Comparison of ENCODE assay signal across 16 mouse cellular contexts in genomic region chr10:36897900-36898600, GRCm38 (mm10).
DNase-seq lines count a peak whose midpoint lies in the region; ATAC-seq and TF ChIP-seq lines count a peak whose summit lies in the region.
"Had no signal": no experiment of that assay in that cellular context is flagged by ENCODE, and none has a peak within 500 bp of the region (broad histone marks: within the 10 kb centered on the region; RNA-seq: fewer than 3 reads in every experiment).

No protein-coding gene starts in this region.

- TF ChIP-seq CTCF in forebrain, postnatal 0 days (IDR thresholded peaks at IDR 0.05; ENCODE audit: low read depth) = no peak
- TF ChIP-seq CTCF in heart, postnatal 0 days (IDR thresholded peaks at IDR 0.05; ENCODE audit: low read depth) = no peak
- no peak for TF ChIP-seq CTCF in midbrain, postnatal 0 days (IDR thresholded peaks at IDR 0.05)

- no peak overlapping the region for H3K9ac ChIP-seq in forebrain, postnatal 0 days
- no peak overlapping the region for H3K9ac ChIP-seq in forebrain, embryonic 13.5 days
- H3K9ac ChIP-seq in heart, postnatal 0 days (replicated peaks; ENCODE audit: low read depth, low read length) = no peak overlapping the region
- no peak overlapping the region for H3K9ac ChIP-seq in midbrain, postnatal 0 days (replicated peaks; ENCODE audit: low read length, poor library complexity, severe bottlenecking)
- H3K9ac ChIP-seq in midbrain, embryonic 14.5 days (replicated peaks; ENCODE audit: low read length) = no peak overlapping the region
- H3K9ac ChIP-seq: embryonic facial prominence, embryonic 13.5 days; kidney, embryonic 15.5 days; limb, embryonic 12.5 days; liver, embryonic 15.5 days had no signal

- no peak for TF ChIP-seq EP300 in heart, postnatal 0 days (IDR thresholded peaks at IDR 0.05; ENCODE audit: low read depth)

- H3K4me3 ChIP-seq in forebrain, postnatal 0 days (ENCODE audit: low read depth, low read length) = no peak overlapping the region
- no peak overlapping the region for H3K4me3 ChIP-seq in forebrain, embryonic 13.5 days
- H3K4me3 ChIP-seq in heart, postnatal 0 days (ENCODE audit: low read depth, low read length) = no peak overlapping the region
- H3K4me3 ChIP-seq in midbrain, postnatal 0 days (ENCODE audit: low read depth, low read length) = no peak overlapping the region
- H3K4me3 ChIP-seq in midbrain, embryonic 14.5 days (replicated peaks; ENCODE audit: low read depth, low read length) = no peak overlapping the region
- H3K4me3 ChIP-seq: embryonic facial prominence, embryonic 13.5 days; forebrain, embryonic 10.5 days; kidney, embryonic 15.5 days; left cerebral cortex, adult 2 months; limb, embryonic 12.5 days; liver, embryonic 15.5 days; midbrain, embryonic 10.5 days had no signal

- no peaks in the 10 kb centered on the region for H3K4me1 ChIP-seq in forebrain, postnatal 0 days (ENCODE audit: insufficient read depth)
- no peaks in the 10 kb centered on the region for H3K4me1 ChIP-seq in forebrain, embryonic 13.5 days
- peaks cover 4% of the 10 kb centered on the region; the same call in 1 of the 2 replicates for H3K4me1 ChIP-seq in heart, postnatal 0 days (ENCODE audit: control insufficient read depth, insufficient read depth)
- H3K4me1 ChIP-seq in midbrain, postnatal 0 days (ENCODE audit: insufficient read depth, low read length) = no peaks in the 10 kb centered on the region
- H3K4me1 ChIP-seq in midbrain, embryonic 14.5 days (ENCODE audit: control insufficient read depth, insufficient read depth, low read length) = 0 out of 2 replicates have a peak, but pooled peaks cover 3% of the 10 kb centered on the region
- H3K4me1 ChIP-seq: forebrain, embryonic 10.5 days; kidney, embryonic 15.5 days; limb, embryonic 12.5 days; liver, embryonic 15.5 days; midbrain, embryonic 10.5 days had no signal

- no peak overlapping the region for H3K4me2 ChIP-seq in forebrain, postnatal 0 days (ENCODE audit: low read depth)
- no peak overlapping the region for H3K4me2 ChIP-seq in forebrain, embryonic 13.5 days
- H3K4me2 ChIP-seq in heart, postnatal 0 days (ENCODE audit: low read depth, low read length) = no peak overlapping the region
- H3K4me2 ChIP-seq in midbrain, postnatal 0 days (ENCODE audit: low read depth, low read length, poor library complexity, severe bottlenecking) = no peak overlapping the region
- H3K4me2 ChIP-seq in midbrain, embryonic 14.5 days (ENCODE audit: low read length) = no peak overlapping the region
- H3K4me2 ChIP-seq: embryonic facial prominence, embryonic 13.5 days; kidney, embryonic 15.5 days; limb, embryonic 12.5 days; liver, embryonic 15.5 days had no signal

- 69% methylated on average over 6 of the region's 6 CpGs for WGBS in forebrain, postnatal 0 days
- WGBS in forebrain, embryonic 13.5 days = 80% methylated on average over 6 of the region's 6 CpGs
- WGBS in heart, postnatal 0 days = 15% methylated on average over 6 of the region's 6 CpGs
- WGBS in midbrain, postnatal 0 days = 68% methylated on average over 6 of the region's 6 CpGs
- WGBS in midbrain, embryonic 14.5 days = 71% methylated on average over 6 of the region's 6 CpGs

- H3K27me3 ChIP-seq in forebrain, postnatal 0 days (ENCODE audit: insufficient read depth, low read length) = no peaks in the 10 kb centered on the region
- no peaks in the 10 kb centered on the region for H3K27me3 ChIP-seq in forebrain, embryonic 13.5 days
- H3K27me3 ChIP-seq in heart, postnatal 0 days (ENCODE audit: control insufficient read depth, insufficient read depth, low read length) = no peaks in the 10 kb centered on the region
- no peaks in the 10 kb centered on the region for H3K27me3 ChIP-seq in midbrain, postnatal 0 days (ENCODE audit: insufficient read depth, low read length)
- H3K27me3 ChIP-seq in midbrain, embryonic 14.5 days (ENCODE audit: control insufficient read depth, insufficient read depth, low read length) = no peaks in the 10 kb centered on the region
- H3K27me3 ChIP-seq: embryonic facial prominence, embryonic 13.5 days; kidney, embryonic 15.5 days; limb, embryonic 12.5 days; liver, embryonic 15.5 days had no signal

- no peaks in the 10 kb centered on the region for H3K36me3 ChIP-seq in forebrain, postnatal 0 days (ENCODE audit: insufficient read depth)
- H3K36me3 ChIP-seq in forebrain, embryonic 13.5 days (ENCODE audit: poor library complexity, severe bottlenecking) = no peaks in the 10 kb centered on the region
- no peaks in the 10 kb centered on the region for H3K36me3 ChIP-seq in heart, postnatal 0 days (replicated peaks; ENCODE audit: control insufficient read depth, insufficient read depth, low read length)
- H3K36me3 ChIP-seq in midbrain, postnatal 0 days (ENCODE audit: insufficient read depth, low read length) = no peaks in the 10 kb centered on the region
- H3K36me3 ChIP-seq in midbrain, embryonic 14.5 days (ENCODE audit: control insufficient read depth, insufficient read depth, low read length) = no peaks in the 10 kb centered on the region
- H3K36me3 ChIP-seq: embryonic facial prominence, embryonic 13.5 days; forebrain, embryonic 10.5 days; kidney, embryonic 15.5 days; limb, embryonic 12.5 days; liver, embryonic 15.5 days; midbrain, embryonic 10.5 days had no signal

- DNase-seq in forebrain, postnatal 0 days = no peak
- DNase-seq in heart, postnatal 0 days (ENCODE audit: low spot score) = peak; percentile 6
- DNase-seq in heart, adult 11 months = no peak
- DNase-seq in midbrain, postnatal 0 days (ENCODE audit: low spot score) = peak; percentile 5
- no peak for DNase-seq in midbrain, embryonic 14.5 days
- peak; percentile 6 for DNase-seq in mesoderm, embryonic 11.5 days (ENCODE audit: low read depth, low spot score)
- no peak for DNase-seq in layer of hippocampus, adult 9-10 months (ENCODE audit: low spot score)
- DNase-seq: adrenal gland, postnatal 36 days had no signal

- ATAC-seq in forebrain, postnatal 0 days = peak; percentile 34; the same call in 1 of the 2 replicates
- ATAC-seq in forebrain, embryonic 13.5 days = no peak
- peak; percentile 44; the same call in 1 of the 2 replicates for ATAC-seq in heart, postnatal 0 days (ENCODE audit: insufficient read depth, low read depth)
- 0 out of 2 replicates have a peak, but pooled peaks have one; percentile 31 for ATAC-seq in midbrain, postnatal 0 days (ENCODE audit: low FRiP score)
- no peak for ATAC-seq in midbrain, embryonic 14.5 days (ENCODE audit: low FRiP score, low TSS enrichment)

- no peaks in the 10 kb centered on the region for H3K9me3 ChIP-seq in forebrain, postnatal 0 days (ENCODE audit: low read length)
- no peaks in the 10 kb centered on the region for H3K9me3 ChIP-seq in forebrain, embryonic 13.5 days (replicated peaks)
- H3K9me3 ChIP-seq in heart, postnatal 0 days (replicated peaks; ENCODE audit: control insufficient read depth, low read length) = no peaks in the 10 kb centered on the region
- H3K9me3 ChIP-seq in midbrain, postnatal 0 days (ENCODE audit: low read length) = no peaks in the 10 kb centered on the region
- no peaks in the 10 kb centered on the region for H3K9me3 ChIP-seq in midbrain, embryonic 14.5 days (ENCODE audit: control insufficient read depth, low read length)
- H3K9me3 ChIP-seq: embryonic facial prominence, embryonic 13.5 days; forebrain, embryonic 10.5 days; kidney, embryonic 15.5 days; limb, embryonic 12.5 days; liver, embryonic 15.5 days; midbrain, embryonic 10.5 days had no signal

- H3K27ac ChIP-seq in forebrain, postnatal 0 days (ENCODE audit: low read depth, low read length) = no peak overlapping the region
- H3K27ac ChIP-seq in forebrain, embryonic 13.5 days = no peak overlapping the region
- H3K27ac ChIP-seq in heart, postnatal 0 days (ENCODE audit: low read depth) = no peak overlapping the region
- H3K27ac ChIP-seq in midbrain, postnatal 0 days (ENCODE audit: low read depth, low read length) = no peak overlapping the region
- no peak overlapping the region for H3K27ac ChIP-seq in midbrain, embryonic 14.5 days (replicated peaks; ENCODE audit: low read depth, low read length)
- H3K27ac ChIP-seq: embryonic facial prominence, embryonic 13.5 days; forebrain, embryonic 10.5 days; kidney, embryonic 15.5 days; left cerebral cortex, adult 2 months; limb, embryonic 12.5 days; liver, embryonic 15.5 days; midbrain, embryonic 10.5 days had no signal

Comparison
In these comparisons a context has a peak if more than half of its experiments do, and no peak if none do; other contexts are left out.
1. ATAC-seq: peak in forebrain, postnatal 0 days (single experiment), heart, postnatal 0 days (single experiment) and midbrain, postnatal 0 days (single experiment); none in forebrain, embryonic 13.5 days (single experiment) and midbrain, embryonic 14.5 days (single experiment).
2. DNase-seq: peak in heart, postnatal 0 days (single experiment), midbrain, postnatal 0 days (single experiment) and mesoderm, embryonic 11.5 days (single experiment); none in forebrain, postnatal 0 days (single experiment), heart, adult 11 months (single experiment), midbrain, embryonic 14.5 days (single experiment) and layer of hippocampus, adult 9-10 months (single experiment).